Mouse (Mus musculus): ENCODE data around the gene Ifna1. TPM values are rescaled to one million over a fixed set of nuclear protein-coding genes. Genes with fewer than 3 reads are reported as not detected.
A peak's percentile ranks its signal among the peaks of the same experiment; 100 is the strongest.
"Not testable (repeated sequence)": the region's sequence is repeated elsewhere in the genome, so short reads cannot be mapped to it uniquely, and the experiment has no call there.

Ifna1 gene
- polyA plus RNA-seq, 1 experiment from 2014 or later: not detected

GRCm38 (mm10) chr4:88830523-88830922, 19.4 kb upstream of the Ifna1 start:
- 32% methylated on average over 4 of the region's 4 CpGs for WGBS
- no peak overlapping the region for H3K9ac ChIP-seq (ENCODE audit: low read depth, low read length)
- no peaks in the 10 kb centered on the region for H3K4me1 ChIP-seq (replicated peaks; ENCODE audit: insufficient read depth, low read length)
- H3K9me3 ChIP-seq (replicated peaks; ENCODE audit: low read length): no peaks in the 10 kb centered on the region
- no peak overlapping the region for H3K4me2 ChIP-seq (ENCODE audit: low read length)
- H3K36me3 ChIP-seq (ENCODE audit: insufficient read depth, low read length): no peaks in the 10 kb centered on the region
- ATAC-seq (replicated peaks; ENCODE audit: low FRiP score, low read depth) (no peak), DNase-seq (ENCODE audit: low spot score) (peak; percentile 59)
- no peaks in the 10 kb centered on the region for H3K27me3 ChIP-seq (ENCODE audit: insufficient read depth, low read length)
- TF ChIP-seq CTCF (IDR thresholded peaks at IDR 0.05; ENCODE audit: low read depth): peak; percentile 64
- H3K27ac ChIP-seq: no peak overlapping the region
- H3K4me3 ChIP-seq (replicated peaks; ENCODE audit: low read depth, low read length): no peak overlapping the region

GRCm38 (mm10) chr4:88835225-88835624, 14.7 kb upstream of the Ifna1 start, which contains the start of gene Ifna5:
Ifna5 (plus strand) TSS chr4:88835525.
- ATAC-seq (replicated peaks; ENCODE audit: low FRiP score, low read depth); H3K4me1 ChIP-seq (replicated peaks; ENCODE audit: insufficient read depth, low read length); H3K36me3 ChIP-seq (ENCODE audit: insufficient read depth, low read length); H3K9ac ChIP-seq (ENCODE audit: low read depth, low read length); H3K4me3 ChIP-seq (replicated peaks; ENCODE audit: low read depth, low read length); DNase-seq (ENCODE audit: low spot score); H3K9me3 ChIP-seq (replicated peaks; ENCODE audit: low read length); H3K4me2 ChIP-seq (ENCODE audit: low read length); H3K27ac ChIP-seq; H3K27me3 ChIP-seq (ENCODE audit: insufficient read depth, low read length): not testable (repeated sequence)
- 64% methylated on average over 1 of the region's 1 CpGs for WGBS

- peak; percentile 72 for TF ChIP-seq CTCF (IDR thresholded peaks at IDR 0.05; ENCODE audit: low read depth)
- no peaks in the 10 kb centered on the region for H3K4me1 ChIP-seq (replicated peaks; ENCODE audit: insufficient read depth, low read length)
- H3K9me3 ChIP-seq (replicated peaks; ENCODE audit: low read length): no peaks in the 10 kb centered on the region
- no peak for ATAC-seq (replicated peaks; ENCODE audit: low FRiP score, low read depth)
- no peak overlapping the region for H3K4me2 ChIP-seq (ENCODE audit: low read length)
- H3K4me3 ChIP-seq (replicated peaks; ENCODE audit: low read depth, low read length): no peak overlapping the region
- H3K27ac ChIP-seq: no peak overlapping the region
- 0 out of 2 replicates have a peak, but pooled peaks cover 3% of the 10 kb centered on the region for H3K27me3 ChIP-seq (ENCODE audit: insufficient read depth, low read length)
- DNase-seq (ENCODE audit: low spot score): peak; percentile 38
- 46% methylated on average over 3 of the region's 3 CpGs for WGBS
- H3K9ac ChIP-seq (ENCODE audit: low read depth, low read length): no peak overlapping the region
- H3K36me3 ChIP-seq (ENCODE audit: insufficient read depth, low read length): no peaks in the 10 kb centered on the region
These were observed 11.1 kb upstream of the Ifna1 start for GRCm38 (mm10) chr4:88838828-88839227.

- Histone ChIP-seq H3K4me2 (ENCODE audit: low read length) (no peak overlapping the region), H3K4me3 (replicated peaks; ENCODE audit: low read depth, low read length) (no peak overlapping the region), H3K9me3 (replicated peaks; ENCODE audit: low read length) (no peaks in the 10 kb centered on the region), H3K27me3 (ENCODE audit: insufficient read depth, low read length) (0 out of 2 replicates have a peak, but pooled peaks cover 3% of the 10 kb centered on the region), H3K36me3 (ENCODE audit: insufficient read depth, low read length) (no peaks in the 10 kb centered on the region), H3K9ac (ENCODE audit: low read depth, low read length) (no peak overlapping the region), H3K4me1 (replicated peaks; ENCODE audit: insufficient read depth, low read length) (no peaks in the 10 kb centered on the region), H3K27ac (no peak overlapping the region)
- ATAC-seq (replicated peaks; ENCODE audit: low FRiP score, low read depth): no peak
- no peak for DNase-seq (ENCODE audit: low spot score)
- WGBS: 66% methylated on average over 3 of the region's 3 CpGs
- TF ChIP-seq CTCF (IDR thresholded peaks at IDR 0.05; ENCODE audit: low read depth): no peak
These were observed 9.8 kb upstream of the Ifna1 start for GRCm38 (mm10) chr4:88840058-88840457.

GRCm38 (mm10) chr4:88841438-88841911, 8.4 kb upstream of the Ifna1 start, which contains the start of gene Ifna4:
Ifna4 (plus strand) TSS chr4:88841861.
- H3K4me1 ChIP-seq (replicated peaks; ENCODE audit: insufficient read depth, low read length): no peaks in the 10 kb centered on the region
- no peak within 1 kb of the TSS for H3K4me3 ChIP-seq (replicated peaks; ENCODE audit: low read depth, low read length)
- H3K4me2 ChIP-seq (ENCODE audit: low read length): no peak within 1 kb of the TSS
- no peak within 1 kb of the TSS for H3K27ac ChIP-seq
- 0 out of 2 replicates have a peak, but pooled peaks cover 3% of the 10 kb centered on the region for H3K27me3 ChIP-seq (ENCODE audit: insufficient read depth, low read length)
- WGBS: 75% methylated on average over 2 of the region's 2 CpGs
- no peaks in the 10 kb centered on the region for H3K36me3 ChIP-seq (ENCODE audit: insufficient read depth, low read length)
- ATAC-seq (replicated peaks; ENCODE audit: low FRiP score, low read depth) (no peak), DNase-seq (ENCODE audit: low spot score) (no peak)
- H3K9me3 ChIP-seq (replicated peaks; ENCODE audit: low read length): no peaks in the 10 kb centered on the region
- H3K9ac ChIP-seq (ENCODE audit: low read depth, low read length): no peak within 1 kb of the TSS
- no peak for TF ChIP-seq CTCF (IDR thresholded peaks at IDR 0.05; ENCODE audit: low read depth)

- H3K4me1 ChIP-seq (replicated peaks; ENCODE audit: insufficient read depth, low read length): no peaks in the 10 kb centered on the region
- no peak for DNase-seq (ENCODE audit: low spot score)
- H3K27me3 ChIP-seq (ENCODE audit: insufficient read depth, low read length): 0 out of 2 replicates have a peak, but pooled peaks cover 3% of the 10 kb centered on the region
- no peak overlapping the region for H3K27ac ChIP-seq
- 60% methylated on average over 2 of the region's 2 CpGs for WGBS
- ATAC-seq (replicated peaks; ENCODE audit: low FRiP score, low read depth): no peak
- no peaks in the 10 kb centered on the region for H3K36me3 ChIP-seq (ENCODE audit: insufficient read depth, low read length)
- no peak overlapping the region for H3K4me3 ChIP-seq (replicated peaks; ENCODE audit: low read depth, low read length)
- no peak overlapping the region for H3K4me2 ChIP-seq (ENCODE audit: low read length)
- no peak overlapping the region for H3K9ac ChIP-seq (ENCODE audit: low read depth, low read length)
- TF ChIP-seq CTCF (IDR thresholded peaks at IDR 0.05; ENCODE audit: low read depth): peak; percentile 40
- H3K9me3 ChIP-seq (replicated peaks; ENCODE audit: low read length): no peaks in the 10 kb centered on the region
These were observed 4.6 kb upstream of the Ifna1 start for GRCm38 (mm10) chr4:88845334-88845733.

All from kidney, postnatal 0 days (tissue).